10 mouse cellular contexts compared by ENCODE assay signal in the genomic region with DNA sequence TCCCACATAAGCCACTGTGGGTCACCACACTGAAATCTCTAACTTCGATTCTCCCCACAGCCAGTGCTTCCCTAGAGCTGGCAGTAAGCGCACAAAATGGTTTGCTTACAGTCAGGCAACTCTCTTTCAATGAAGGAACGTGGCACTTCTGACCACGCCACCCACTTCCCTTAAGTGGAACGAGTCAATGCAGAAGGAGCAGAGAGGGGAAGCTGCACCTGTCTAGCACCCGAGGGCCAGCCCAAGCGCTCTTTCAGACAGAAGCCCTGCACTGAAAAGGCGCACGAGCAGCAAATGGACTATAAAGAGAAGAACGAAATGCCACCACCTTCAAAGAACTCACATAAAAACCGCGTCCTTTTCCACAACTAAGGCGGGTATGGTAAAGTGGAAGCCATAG.
"Had no signal": no experiment of that assay in that cellular context is flagged by ENCODE, and none has a peak within 500 bp of the region (broad histone marks: within the 10 kb centered on the region; RNA-seq: fewer than 3 reads in every experiment).

No protein-coding gene starts in this region.

- ATAC-seq: midbrain, embryonic 13.5 days; midbrain, embryonic 15.5 days had no signal

- DNase-seq: lung, adult 18-20 months; lung, embryonic 14.5 days; lung, postnatal 14 days; lung, postnatal 36 days; right cerebral cortex, postnatal 14 days; thymus, adult 2 months; thymus, postnatal 25 days; thymus, postnatal 4 days had no signal
